Mouse (Mus musculus) myocyte (in vitro differentiated cells): ENCODE data around the gene Baz2b.

ENCODE experiments used
- CEBPB ChIP-seq: IDR thresholded peaks from 2 replicates; pipeline ENCODE4 v1.6.1; 2011; ENCODE audit warnings: mild to moderate bottlenecking, moderate library complexity; ENCODE audit not compliant: poor library complexity, insufficient read depth, severe bottlenecking
- MAX ChIP-seq: IDR thresholded peaks from one replicate; pipeline ENCODE4 v1.6.1; 2011; ENCODE audit warnings: low read depth, mild to moderate bottlenecking, control low read depth
- MYOD1 ChIP-seq, 3 experiments: IDR thresholded peaks; one replicate each; pipeline ENCODE4 v1.6.1; 2011; ENCODE audit warnings: control low read depth in 2 of 3, low read depth in 2 of 3, mild to moderate bottlenecking in 2 of 3, moderate library complexity in 1 of 3; ENCODE audit not compliant: insufficient read length in 2 of 3, control insufficient read depth in 1 of 3
- MYOG ChIP-seq, 3 experiments: IDR thresholded peaks; one replicate each; pipeline ENCODE4 v1.6.1; 2011; ENCODE audit warnings: control low read depth in 2 of 3, low read depth in 2 of 3, mild to moderate bottlenecking in 2 of 3; ENCODE audit not compliant: insufficient read length in 2 of 3, control insufficient read depth in 1 of 3, insufficient read depth in 1 of 3
- POLR2A ChIP-seq: IDR thresholded peaks from one replicate; pipeline ENCODE4 v1.6.1; 2011; ENCODE audit warnings: low read depth, mild to moderate bottlenecking, control low read depth, moderate library complexity; ENCODE audit not compliant: insufficient read length
- POLR2AphosphoS2 ChIP-seq: IDR thresholded peaks from one replicate; pipeline ENCODE4 v1.6.1; 2011; ENCODE audit warnings: low read depth, control low read depth; ENCODE audit not compliant: insufficient read length
- REST ChIP-seq: IDR thresholded peaks from one replicate; pipeline ENCODE4 v1.6.1; 2011; ENCODE audit warnings: mild to moderate bottlenecking, control low read depth, moderate library complexity; ENCODE audit not compliant: insufficient read depth, insufficient read length
- SRF ChIP-seq: IDR thresholded peaks from one replicate; pipeline ENCODE4 v1.6.1; 2011; ENCODE audit warnings: low read depth; ENCODE audit not compliant: control insufficient read depth, insufficient read length
- TCF12 ChIP-seq: IDR thresholded peaks from one replicate; pipeline ENCODE4 v1.6.1; 2011; ENCODE audit warnings: mild to moderate bottlenecking, control low read depth; ENCODE audit not compliant: poor library complexity, insufficient read depth, severe bottlenecking
- USF1 ChIP-seq: IDR thresholded peaks from one replicate; pipeline ENCODE4 v1.6.1; 2011; ENCODE audit warnings: low read depth, mild to moderate bottlenecking, control low read depth, moderate library complexity

- TF ChIP-seq POLR2A (no peak), SRF (no peak), MYOD1 (IDR thresholded peaks at IDR 0.05; ENCODE audit: control insufficient read depth in 1 of 3, insufficient read length in 2 of 3, low read depth in 2 of 3) (no peak), MAX (no peak), USF1 (no peak), CEBPB (no peak), TCF12 (no peak), POLR2AphosphoS2 (no peak), REST (no peak), MYOG (IDR thresholded peaks at IDR 0.05; ENCODE audit: control insufficient read depth in 1 of 3, insufficient read depth in 1 of 3, insufficient read length in 2 of 3, low read depth in 2 of 3) (no peak)
These were observed 222.1 kb downstream of the Baz2b start for GRCm38 (mm10) chr2:59987521-59987920.
